Comparison of ENCODE assay signal across 8 mouse cellular contexts in genomic region chr1:182527921-182528858, GRCm38 (mm10). TPM values are rescaled to one million over a fixed set of nuclear protein-coding genes. Genes with fewer than 3 reads are reported as not detected.
DNase-seq lines count a peak whose midpoint lies in the region; ATAC-seq lines count a peak whose summit lies in the region.

No protein-coding gene starts in this region.

- peak overlapping the region; percentile 24; the same call in 1 of the 2 replicates for H3K27ac ChIP-seq in kidney, embryonic 15.5 days
- H3K27ac ChIP-seq in forebrain, embryonic 16.5 days (ENCODE audit: low read length): no peak overlapping the region
- H3K27ac ChIP-seq in intestine, embryonic 15.5 days: peak overlapping the region; percentile 85
- no peak overlapping the region for H3K27ac ChIP-seq in midbrain, embryonic 12.5 days (replicated peaks)

- intact Hi-C loops in left cerebral cortex, postnatal 14 days (cut with DNase I): loop anchor here (5.0 kb wide), 1 partner anchor 301 kb away; no protein-coding TSS in a partner anchor

- H3K9ac ChIP-seq in kidney, embryonic 15.5 days: no peak overlapping the region
- peak overlapping the region; percentile 13; the same call in 1 of the 2 replicates for H3K9ac ChIP-seq in forebrain, embryonic 16.5 days (replicated peaks; ENCODE audit: low read depth, low read length)
- H3K9ac ChIP-seq in intestine, embryonic 15.5 days: 0 out of 2 replicates have a peak overlapping the region, but pooled peaks have one; percentile 4
- H3K9ac ChIP-seq in midbrain, embryonic 12.5 days (replicated peaks): 0 out of 2 replicates have a peak overlapping the region, but pooled peaks have one; percentile 31

- H3K36me3 ChIP-seq in kidney, embryonic 15.5 days: no peaks in the 10 kb centered on the region
- no peaks in the 10 kb centered on the region for H3K36me3 ChIP-seq in forebrain, embryonic 16.5 days (ENCODE audit: control insufficient read depth, insufficient read depth)
- H3K36me3 ChIP-seq in intestine, embryonic 15.5 days: no peaks in the 10 kb centered on the region
- no peaks in the 10 kb centered on the region for H3K36me3 ChIP-seq in midbrain, embryonic 12.5 days

- peaks cover 22% of the 10 kb centered on the region for H3K27me3 ChIP-seq in kidney, embryonic 15.5 days
- no peaks in the 10 kb centered on the region; the same call in 1 of the 2 replicates for H3K27me3 ChIP-seq in forebrain, embryonic 16.5 days (replicated peaks; ENCODE audit: control insufficient read depth, insufficient read depth, low read length)
- no peaks in the 10 kb centered on the region for H3K27me3 ChIP-seq in intestine, embryonic 15.5 days (replicated peaks)
- peaks cover 21% of the 10 kb centered on the region for H3K27me3 ChIP-seq in midbrain, embryonic 12.5 days

- DNase-seq in kidney, adult 8-10 months: no peak
- peak; percentile 76 to 79 for DNase-seq in urinary bladder, adult 18-20 months (ENCODE audit: low spot score in 2 of 2)
- no peak for DNase-seq in left cerebral cortex, postnatal 14 days (ENCODE audit: low spot score in 2 of 2)

- peak overlapping the region; percentile 50 for H3K4me2 ChIP-seq in kidney, embryonic 15.5 days
- peak overlapping the region; percentile 35 for H3K4me2 ChIP-seq in forebrain, embryonic 16.5 days (ENCODE audit: low read length)
- peak overlapping the region; percentile 44 for H3K4me2 ChIP-seq in intestine, embryonic 15.5 days (replicated peaks)
- peak overlapping the region; percentile 35 for H3K4me2 ChIP-seq in midbrain, embryonic 12.5 days (replicated peaks)

- H3K4me3 ChIP-seq in kidney, embryonic 15.5 days (replicated peaks): peak overlapping the region; percentile 8; the same call in 1 of the 2 replicates
- H3K4me3 ChIP-seq in forebrain, embryonic 16.5 days (replicated peaks; ENCODE audit: low read length): peak overlapping the region; percentile 1; the same call in 1 of the 2 replicates
- no peak overlapping the region for H3K4me3 ChIP-seq in intestine, embryonic 15.5 days (replicated peaks)
- 0 out of 2 replicates have a peak overlapping the region, but pooled peaks have one; percentile 14 for H3K4me3 ChIP-seq in midbrain, embryonic 12.5 days

- H3K9me3 ChIP-seq in kidney, embryonic 15.5 days (replicated peaks): no peaks in the 10 kb centered on the region
- H3K9me3 ChIP-seq in forebrain, embryonic 16.5 days (ENCODE audit: control insufficient read depth, low read length): no peaks in the 10 kb centered on the region; the same call in 1 of the 2 replicates
- no peaks in the 10 kb centered on the region for H3K9me3 ChIP-seq in intestine, embryonic 15.5 days
- H3K9me3 ChIP-seq in midbrain, embryonic 12.5 days: no peaks in the 10 kb centered on the region

- 7% methylated on average over 19 of the region's 19 CpGs for WGBS in kidney, embryonic 15.5 days
- 5% methylated on average over 19 of the region's 19 CpGs for WGBS in forebrain, embryonic 16.5 days
- WGBS in intestine, embryonic 15.5 days: 15% methylated on average over 19 of the region's 19 CpGs
- 3% methylated on average over 19 of the region's 19 CpGs for WGBS in midbrain, embryonic 12.5 days

- peaks cover 22% of the 10 kb centered on the region for H3K4me1 ChIP-seq in kidney, embryonic 15.5 days
- peaks cover 9% of the 10 kb centered on the region for H3K4me1 ChIP-seq in forebrain, embryonic 16.5 days (replicated peaks; ENCODE audit: control insufficient read depth, insufficient read depth, low read length)
- peaks cover 15% of the 10 kb centered on the region for H3K4me1 ChIP-seq in intestine, embryonic 15.5 days (replicated peaks)
- peaks cover 11% of the 10 kb centered on the region for H3K4me1 ChIP-seq in midbrain, embryonic 12.5 days

- ATAC-seq in kidney, embryonic 15.5 days (replicated peaks; ENCODE audit: low FRiP score): peak; percentile 85
- ATAC-seq in activated CD4-positive, CD25-positive, alpha-beta regulatory T cell, adult 4 months: peak; percentile 89
- no peak for ATAC-seq in forebrain, embryonic 16.5 days
- ATAC-seq in intestine, embryonic 15.5 days: peak; percentile 93
- no peak for ATAC-seq in midbrain, embryonic 12.5 days (ENCODE audit: low FRiP score, low read depth)

RNA-seq across cellular contexts. Expression of gene Capn2, which starts 10.8 kb away (rescaled TPM):
- 119 and 126 TPM in 2 replicates for polyA plus RNA-seq in kidney, embryonic 15.5 days (2015; fragmentation: Nextera tagmentation; extraction: Ambion mirVana)
- 10 to 100 TPM; 44.3 to 47.1 TPM for polyA plus RNA-seq in activated CD4-positive, CD25-positive, alpha-beta regulatory T cell, adult 4 months (2017; shearing (Covaris generic))
- 70.3 and 76.2 TPM in 2 replicates for polyA plus RNA-seq in forebrain, embryonic 16.5 days (2015; fragmentation: Nextera tagmentation; extraction: Ambion mirVana)
- polyA plus RNA-seq in intestine, embryonic 15.5 days (2015; fragmentation: Nextera tagmentation; extraction: Ambion mirVana): 85.5 and 95.1 TPM in 2 replicates
- 104 and 111 TPM in 2 replicates for polyA plus RNA-seq in midbrain, embryonic 12.5 days (2016; fragmentation: Nextera tagmentation; extraction: Ambion mirVana)
- total RNA-seq in left cerebral cortex, postnatal 14 days (2021): 10 to 100 TPM; 55.6 to 59.4 TPM

RNA-seq across cellular contexts. Expression of gene Capn8, which starts 36.6 kb away (rescaled TPM):
- 0.19 TPM in 1 of 2 replicates, not detected in the other for polyA plus RNA-seq in kidney, embryonic 15.5 days (2015; fragmentation: Nextera tagmentation; extraction: Ambion mirVana)
- under 1 TPM in 1 of 2 experiments, not detected in 1; 0.13 TPM for polyA plus RNA-seq in activated CD4-positive, CD25-positive, alpha-beta regulatory T cell, adult 4 months (2017; shearing (Covaris generic))
- polyA plus RNA-seq in forebrain, embryonic 16.5 days (2015; fragmentation: Nextera tagmentation; extraction: Ambion mirVana): 0.14 TPM in 1 of 2 replicates, not detected in the other
- 2.5 and 3.3 TPM in 2 replicates for polyA plus RNA-seq in intestine, embryonic 15.5 days (2015; fragmentation: Nextera tagmentation; extraction: Ambion mirVana)
- polyA plus RNA-seq in midbrain, embryonic 12.5 days (2016; fragmentation: Nextera tagmentation; extraction: Ambion mirVana): 0.06 and 0.16 TPM in 2 replicates
- total RNA-seq in left cerebral cortex, postnatal 14 days (2021): under 1 TPM in 1 of 2 experiments, not detected in 1; 0.13 TPM

Comparison
In these comparisons a context has a peak if more than half of its experiments do, and no peak if none do; other contexts are left out.
1. ATAC-seq: peak in kidney, embryonic 15.5 days (single experiment), activated CD4-positive, CD25-positive, alpha-beta regulatory T cell, adult 4 months (single experiment) and intestine, embryonic 15.5 days (single experiment); none in forebrain, embryonic 16.5 days (single experiment) and midbrain, embryonic 12.5 days (single experiment).
2. H3K27ac ChIP-seq: peak in kidney, embryonic 15.5 days (single experiment) and intestine, embryonic 15.5 days (single experiment); none in forebrain, embryonic 16.5 days (single experiment) and midbrain, embryonic 12.5 days (single experiment).
3. DNase-seq: peak in urinary bladder, adult 18-20 months (2 of 2); none in kidney, adult 8-10 months (0 of 2) and left cerebral cortex, postnatal 14 days (0 of 2).
4. Peak in every context shown above with its lines, with median percentiles within 50 percentile points of each other: H3K4me2 ChIP-seq.